Mouse (Mus musculus) brain, embryonic 18.5 days (tissue): Measurements from ENCODE around the gene Fgfrl1.

ENCODE experiments used
- DNase-seq: peaks from one replicate; pipeline ENCODE4 v3.0.0-alpha.2; 2012; ENCODE audit warnings: low read depth, low spot score

Gene Fgfrl1

GRCm38 (mm10) chr5:108692271-108692670, at the start of gene Fgfrl1:
Gene Fgfrl1, plus strand, starts transcription at chr5:108692382.
- no peak for DNase-seq

- no peak for DNase-seq
Measured at GRCm38 (mm10) chr5:108643674-108644073, 48.5 kb upstream of the Fgfrl1 start.

GRCm38 (mm10) chr5:108645651-108646342, 46.4 kb upstream of the Fgfrl1 start:
- DNase-seq, result no peak

- DNase-seq, result no peak
Measured at GRCm38 (mm10) chr5:108646343-108646660, 45.9 kb upstream of the Fgfrl1 start.

- DNase-seq, result no peak
Measured at GRCm38 (mm10) chr5:108647311-108647710, 44.9 kb upstream of the Fgfrl1 start.

- no peak for DNase-seq
Measured at GRCm38 (mm10) chr5:108647820-108648465, 44.2 kb upstream of the Fgfrl1 start.

GRCm38 (mm10) chr5:108648937-108649576, 43.1 kb upstream of the Fgfrl1 start:
- no peak for DNase-seq

GRCm38 (mm10) chr5:108650341-108650740, 41.8 kb upstream of the Fgfrl1 start:
- DNase-seq, result no peak

GRCm38 (mm10) chr5:108651136-108651720, 41.0 kb upstream of the Fgfrl1 start:
- DNase-seq, result no peak

GRCm38 (mm10) chr5:108651823-108652222, 40.4 kb upstream of the Fgfrl1 start:
- DNase-seq, result no peak

GRCm38 (mm10) chr5:108653341-108653740, 38.8 kb upstream of the Fgfrl1 start:
- no peak for DNase-seq

GRCm38 (mm10) chr5:108654444-108654990, 37.7 kb upstream of the Fgfrl1 start:
- no peak for DNase-seq

- no peak for DNase-seq
Measured at GRCm38 (mm10) chr5:108655381-108655780, 36.8 kb upstream of the Fgfrl1 start.

- DNase-seq, result no peak
Measured at GRCm38 (mm10) chr5:108655891-108656650, 36.1 kb upstream of the Fgfrl1 start.

GRCm38 (mm10) chr5:108657406-108657805, 34.8 kb upstream of the Fgfrl1 start:
- DNase-seq, result no peak

GRCm38 (mm10) chr5:108658611-108659010, 33.6 kb upstream of the Fgfrl1 start:
- no peak for DNase-seq

GRCm38 (mm10) chr5:108659698-108660631, 32.2 kb upstream of the Fgfrl1 start, which contains the start of gene Idua:
Gene Idua, plus strand, starts transcription at chr5:108660331.
- DNase-seq, result no peak

GRCm38 (mm10) chr5:108660632-108661268, 31.4 kb upstream of the Fgfrl1 start:
- peak; percentile 70 for DNase-seq

GRCm38 (mm10) chr5:108662772-108663171, 29.4 kb upstream of the Fgfrl1 start:
- no peak for DNase-seq

- no peak for DNase-seq
Measured at GRCm38 (mm10) chr5:108665066-108665465, 27.1 kb upstream of the Fgfrl1 start.
